20 mouse cellular contexts compared by ENCODE assay signal in genomic region chr9:109870983-109871572, GRCm38 (mm10). TPM values are rescaled to one million over a fixed set of nuclear protein-coding genes. Genes with fewer than 3 reads are reported as not detected.
A peak's percentile ranks its signal among the peaks of the same experiment; 100 is the strongest.
DNase-seq lines count a peak whose midpoint lies in the region; ATAC-seq and TF ChIP-seq lines count a peak whose summit lies in the region.
"Had no signal": no experiment of that assay in that cellular context is flagged by ENCODE, and none has a peak within 500 bp of the region (broad histone marks: within the 10 kb centered on the region; RNA-seq: fewer than 3 reads in every experiment).

No protein-coding gene starts in this region.

- H3K36me3 ChIP-seq in heart, embryonic 10.5 days, result no peaks in the 10 kb centered on the region
- no peaks in the 10 kb centered on the region for H3K36me3 ChIP-seq in liver, embryonic 11.5 days (ENCODE audit: control insufficient read depth, insufficient read depth, low read length)
- H3K36me3 ChIP-seq in heart, adult 2 months (ENCODE audit: control insufficient read depth, insufficient read depth, low read length), result no peaks in the 10 kb centered on the region

- WGBS in heart, embryonic 10.5 days, result 34% methylated on average over 6 of the region's 6 CpGs
- 26% methylated on average over 6 of the region's 6 CpGs for WGBS in liver, embryonic 11.5 days
- 41% methylated on average over 6 of the region's 6 CpGs for WGBS in heart, adult 2 months

- H3K4me2 ChIP-seq in liver, embryonic 11.5 days, result peak overlapping the region; percentile 26

- no peak for TF ChIP-seq EP300 in heart, adult 2 months (IDR thresholded peaks at IDR 0.05; ENCODE audit: insufficient read depth, low read depth, low read length)

- H3K4me1 ChIP-seq in heart, embryonic 10.5 days, result peaks cover 8% of the 10 kb centered on the region
- peaks cover 11% of the 10 kb centered on the region for H3K4me1 ChIP-seq in liver, embryonic 11.5 days (replicated peaks; ENCODE audit: control insufficient read depth, insufficient read depth, low read length)
- no peaks in the 10 kb centered on the region for H3K4me1 ChIP-seq in heart, adult 2 months (ENCODE audit: control insufficient read depth, insufficient read depth, low read length)

- H3K27ac ChIP-seq in heart, embryonic 10.5 days, result peak overlapping the region; percentile 52; the same call in 1 of the 2 replicates
- H3K27ac ChIP-seq in liver, embryonic 11.5 days (ENCODE audit: low read depth, low read length), result peak overlapping the region; percentile 14; the same call in 1 of the 2 replicates
- no peak overlapping the region for H3K27ac ChIP-seq in heart, adult 2 months

- no peak for TF ChIP-seq POLR2A in heart, adult 2 months (IDR thresholded peaks at IDR 0.05; ENCODE audit: insufficient read depth, low read depth, low read length)

- H3K9me3 ChIP-seq in heart, embryonic 10.5 days, result no peaks in the 10 kb centered on the region
- H3K9me3 ChIP-seq in liver, embryonic 11.5 days (ENCODE audit: control insufficient read depth, low read length), result no peaks in the 10 kb centered on the region

- intact Hi-C loops in heart, adult 2 months (cut with DNase I), result no loop called here

- ATAC-seq in liver, embryonic 11.5 days (replicated peaks; ENCODE audit: low FRiP score), result no peak
- ATAC-seq: hindbrain, embryonic 16.5 days had no signal

- H3K4me3 ChIP-seq in heart, embryonic 10.5 days, result no peak overlapping the region
- H3K4me3 ChIP-seq in liver, embryonic 11.5 days (ENCODE audit: low read depth, low read length), result no peak overlapping the region
- no peak overlapping the region for H3K4me3 ChIP-seq in heart, adult 2 months

- H3K79me2 ChIP-seq in heart, adult 2 months (replicated peaks; ENCODE audit: control insufficient read depth, insufficient read depth, low read length), result no peaks in the 10 kb centered on the region

- no peaks in the 10 kb centered on the region for H3K27me3 ChIP-seq in heart, embryonic 10.5 days (ENCODE audit: insufficient read depth, poor library complexity, severe bottlenecking)
- no peaks in the 10 kb centered on the region for H3K27me3 ChIP-seq in liver, embryonic 11.5 days (replicated peaks; ENCODE audit: control insufficient read depth, insufficient read depth, low read length)
- H3K27me3 ChIP-seq in heart, adult 2 months (ENCODE audit: control insufficient read depth, insufficient read depth, low read length), result no peaks in the 10 kb centered on the region

- no peak for TF ChIP-seq CTCF in heart, adult 2 months (IDR thresholded peaks at IDR 0.05)

- DNase-seq in heart, embryonic 10.5 days (ENCODE audit: low spot score), result no peak
- no peak for DNase-seq in heart, adult 18-20 months
- DNase-seq in kidney, adult 9 months, result peak; percentile 67
- no peak for DNase-seq in liver, embryonic 11.5 days (ENCODE audit: low spot score)
- DNase-seq in yolk sac, embryonic 10.5 days (ENCODE audit: low spot score), result peak; percentile 63
- no peak for DNase-seq in lung, postnatal 10 days
- no peak for DNase-seq in ovary, postnatal 14 days (ENCODE audit: low spot score)
- DNase-seq in heart, adult 2 months, result no peak
- DNase-seq: adrenal gland, postnatal 25 days; cerebellum, adult 11-12 months; heart, postnatal 14 days; right cerebral cortex, adult 18-20 months had no signal

- no peak overlapping the region for H3K9ac ChIP-seq in liver, embryonic 11.5 days (ENCODE audit: low read depth, low read length)
- H3K9ac ChIP-seq in heart, adult 2 months (ENCODE audit: low read depth, low read length), result no peak overlapping the region

RNA-seq across cellular contexts. Expression of gene Cdc25a, which starts 4.3 kb away (rescaled TPM):
- polyA plus RNA-seq in heart, embryonic 10.5 days (2016; fragmentation: Nextera tagmentation; extraction: Ambion mirVana), result 24.5 and 37.8 TPM in 2 replicates
- 1 to 10 TPM; 4.7 to 5.3 TPM for total RNA-seq in heart, adult 18-20 months (2021)
- polyA plus RNA-seq in liver, embryonic 11.5 days (2014; fragmentation: Nextera tagmentation; extraction: Ambion mirVana), result 39.8 and 42.5 TPM in 2 replicates
- 1 to 10 TPM; 4.4 to 4.9 TPM for total RNA-seq in heart, adult 2 months (2021)
- polyA plus RNA-seq in heart, adult 2 months (2012; rRNA removed), result 2.1 and 2.8 TPM in 2 replicates

RNA-seq across cellular contexts. Expression of gene Camp, which starts 21.7 kb away (rescaled TPM):
- polyA plus RNA-seq in heart, embryonic 10.5 days (2016; fragmentation: Nextera tagmentation; extraction: Ambion mirVana), result not detected in 2 replicates
- not detected for total RNA-seq in heart, adult 18-20 months (2021)
- 13.5 and 15.8 TPM in 2 replicates for polyA plus RNA-seq in liver, embryonic 11.5 days (2014; fragmentation: Nextera tagmentation; extraction: Ambion mirVana)
- total RNA-seq in heart, adult 2 months (2021), result not detected
- 0.35 and 1.5 TPM in 2 replicates for polyA plus RNA-seq in heart, adult 2 months (2012; rRNA removed)
- total RNA-seq: adrenal gland, postnatal 25 days; layer of hippocampus, adult 8-10 months; left cerebral cortex, postnatal 10 days had no signal

RNA-seq across cellular contexts. Expression of gene Nme6, which starts 38.5 kb away (rescaled TPM):
- polyA plus RNA-seq in heart, embryonic 10.5 days (2016; fragmentation: Nextera tagmentation; extraction: Ambion mirVana), result 84.4 and 93.4 TPM in 2 replicates
- total RNA-seq in heart, adult 18-20 months (2021), result 10 to 100 TPM; 23.4 to 25.3 TPM
- polyA plus RNA-seq in liver, embryonic 11.5 days (2014; fragmentation: Nextera tagmentation; extraction: Ambion mirVana), result 91.1 and 94.6 TPM in 2 replicates
- total RNA-seq in heart, adult 2 months (2021), result 10 to 100 TPM; 20.1 to 20.6 TPM
- polyA plus RNA-seq in heart, adult 2 months (2012; rRNA removed), result 31.0 and 43.0 TPM in 2 replicates

RNA-seq across cellular contexts. Expression of gene Spink8, which starts 59.0 kb away (rescaled TPM):
- not detected in 2 replicates for polyA plus RNA-seq in heart, embryonic 10.5 days (2016; fragmentation: Nextera tagmentation; extraction: Ambion mirVana)
- not detected for total RNA-seq in heart, adult 18-20 months (2021)
- not detected in 2 replicates for polyA plus RNA-seq in liver, embryonic 11.5 days (2014; fragmentation: Nextera tagmentation; extraction: Ambion mirVana)
- not detected for total RNA-seq in heart, adult 2 months (2021)
- not detected in 2 replicates for polyA plus RNA-seq in heart, adult 2 months (2012; rRNA removed)
- total RNA-seq: common myeloid progenitor, adult 5-6 weeks; heart, adult 8-10 months; heart, postnatal 14 days; neutrophil, adult 5-6 weeks had no signal
- polyA plus RNA-seq: forebrain, embryonic 11.5 days; hindbrain, embryonic 16.5 days; lung, embryonic 16.5 days had no signal

Comparison
In these comparisons a context has a peak if more than half of its experiments do, and no peak if none do; other contexts are left out.
1. DNase-seq: peak in kidney, adult 9 months (single experiment) and yolk sac, embryonic 10.5 days (single experiment); none in heart, embryonic 10.5 days (single experiment), heart, adult 18-20 months (0 of 2), liver, embryonic 11.5 days (single experiment), lung, postnatal 10 days (single experiment), ovary, postnatal 14 days (single experiment) and heart, adult 2 months (0 of 2).